ENCODE assay signal across 1 mouse cellular context in genomic region chr2:121170481-121170971, GRCm38 (mm10).
TF ChIP-seq lines count a peak whose summit lies in the region.

TSS of gene Tubgcp4 (plus strand) at chr2:121170654.

TF ChIP-seq in MEL, 35 proteins besides CTCF, POLR2A, EP300 and RAD21 (continued from another document):
- TF ChIP-seq ZC3H11A (IDR thresholded peaks at IDR 0.05; ENCODE audit: low read depth, low read length) (no peak), GATA1 (IDR thresholded peaks at IDR 0.05; ENCODE audit: low read depth, low read length) (no peak), ZNF384 (IDR thresholded peaks at IDR 0.05; ENCODE audit: low read depth, low read length) (no peak), USF2 (IDR thresholded peaks at IDR 0.05; ENCODE audit: borderline replicate concordance in 1 of 2, insufficient read depth in 1 of 2, low read depth in 1 of 2, low read length in 2 of 2) (no peak), MXI1 (IDR thresholded peaks at IDR 0.05; ENCODE audit: low read depth, low read length) (peak; percentile 10; the same call in 1 of the 2 replicates), UBTF (IDR thresholded peaks at IDR 0.05; ENCODE audit: borderline replicate concordance, insufficient read depth, low read depth, low read length) (no peak), TCF12 (IDR thresholded peaks at IDR 0.05; ENCODE audit: low read depth, low read length) (no peak), NRF1 (IDR thresholded peaks at IDR 0.05; ENCODE audit: insufficient read depth, low read depth, low read length, poor library complexity, severe bottlenecking) (no peak), NELFE (IDR thresholded peaks at IDR 0.05; ENCODE audit: low read depth, low read length) (no peak), GABPA (IDR thresholded peaks at IDR 0.05; ENCODE audit: low read depth, low read length) (no peak), TBP (IDR thresholded peaks at IDR 0.05; ENCODE audit: low read depth, low read length) (no peak), POLR2AphosphoS2 (IDR thresholded peaks at IDR 0.05; ENCODE audit: low read length) (no peak; the same call in 1 of the 2 replicates), ZMIZ1 (IDR thresholded peaks at IDR 0.05; ENCODE audit: low read depth, low read length) (no peak), BHLHE40 (IDR thresholded peaks at IDR 0.05; ENCODE audit: borderline replicate concordance, low read depth, low read length) (no peak), ELF1 (IDR thresholded peaks at IDR 0.05; ENCODE audit: low read depth, low read length) (0 out of 2 replicates have a peak, but pooled peaks have one; percentile 17), TAL1 (IDR thresholded peaks at IDR 0.05; ENCODE audit: low read length) (no peak), MEF2A (IDR thresholded peaks at IDR 0.05; ENCODE audit: extremely low read depth, insufficient replicate concordance, low read depth, low read length, poor library complexity, severe bottlenecking) (no peak), MAX (IDR thresholded peaks at IDR 0.05; ENCODE audit: low read length) (peak; percentile 24; the same call in 1 of the 2 replicates)
